Mouse (Mus musculus) small intestine, adult 2 months (tissue): Measurements from ENCODE around the gene Pdcd11.
A peak's percentile ranks its signal among the peaks of the same experiment; 100 is the strongest.

Source experiments
- CTCF ChIP-seq: fragments of 200-500 bp; IDR thresholded peaks from 2 replicates; pipeline ENCODE4 v1.5.1; 2012; ENCODE audit warnings: low read depth, mild to moderate bottlenecking, control low read depth, inconsistent platforms, low read length, moderate library complexity, mixed read lengths; ENCODE audit not compliant: insufficient replicate concordance, insufficient read length; ENCODE audit errors: extremely low read depth
- POLR2A ChIP-seq: fragments of 200-500 bp; IDR thresholded peaks from 2 replicates; pipeline ENCODE4 v1.6.1; 2012; ENCODE audit warnings: low read depth, mild to moderate bottlenecking, control low read depth, inconsistent platforms, low read length, moderate library complexity

DNA sequence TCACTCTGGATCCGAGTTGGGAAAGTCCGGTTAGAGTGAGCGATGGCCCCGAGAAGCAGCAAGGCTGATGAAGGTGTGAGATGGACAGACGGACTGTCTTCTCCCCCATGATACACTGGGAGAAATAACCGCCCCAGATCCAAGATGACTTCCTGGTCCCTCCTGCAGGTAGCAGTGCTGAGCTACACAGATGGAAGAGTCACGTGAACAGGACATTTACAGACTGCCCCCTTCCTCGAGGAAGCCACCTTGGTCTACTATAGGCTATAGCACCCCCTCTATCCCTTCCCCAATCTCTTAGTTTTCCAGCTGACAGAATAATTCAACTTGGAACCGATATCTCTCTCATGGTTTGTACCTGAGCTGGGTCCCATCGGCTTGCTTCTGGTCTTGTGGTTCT lies 87.4 kb downstream of the Pdcd11 start:
- TF ChIP-seq CTCF (0 out of 2 replicates have a peak, but pooled peaks have one; percentile 15), POLR2A (no peak)
